Mouse (Mus musculus): ENCODE results near the gene Vdac1.
"Not testable (repeated sequence)": the region's sequence is repeated elsewhere in the genome, so short reads cannot be mapped to it uniquely, and the experiment has no call there.

The Vdac1 gene

GRCm38 (mm10) chr11:52374340-52374739 is 13.7 kb downstream of the Vdac1 start:
- peak in 1 of 2 experiments; percentile 47 for DNase-seq

- DNase-seq: no peak
These were observed 16.9 kb downstream of the Vdac1 start for GRCm38 (mm10) chr11:52377579-52377978.

GRCm38 (mm10) chr11:52379241-52379640 is 18.6 kb downstream of the Vdac1 start:
- DNase-seq: no peak

- DNase-seq: peak; percentile 73
These were observed 23.1 kb downstream of the Vdac1 start for GRCm38 (mm10) chr11:52383741-52384140.

- no peak for DNase-seq
These were observed 24.0 kb downstream of the Vdac1 start for GRCm38 (mm10) chr11:52384667-52385066.

- no peak for DNase-seq
These were observed 26.2 kb downstream of the Vdac1 start for GRCm38 (mm10) chr11:52386892-52387291.

- DNase-seq: no peak
These were observed 27.5 kb downstream of the Vdac1 start for GRCm38 (mm10) chr11:52388150-52388549.

GRCm38 (mm10) chr11:52388979-52389378 is 28.3 kb downstream of the Vdac1 start:
- DNase-seq: not testable (repeated sequence)

GRCm38 (mm10) chr11:52389933-52390332 is 29.3 kb downstream of the Vdac1 start:
- DNase-seq: no peak

- DNase-seq: peak; percentile 55 to 70
These were observed 33.8 kb downstream of the Vdac1 start for GRCm38 (mm10) chr11:52394494-52394893.

GRCm38 (mm10) chr11:52395343-52395742 is 34.7 kb downstream of the Vdac1 start:
- no peak for DNase-seq

GRCm38 (mm10) chr11:52395940-52396596 is 35.4 kb downstream of the Vdac1 start, which contains the start of gene 9530068E07Rik:
TSS of gene 9530068E07Rik (plus strand) at chr11:52396428.
- DNase-seq: peak; percentile 91 to 93

- no peak for DNase-seq
These were observed 36.0 kb downstream of the Vdac1 start for GRCm38 (mm10) chr11:52396597-52397188.

GRCm38 (mm10) chr11:52397385-52397987 is 36.8 kb downstream of the Vdac1 start:
- DNase-seq: no peak

GRCm38 (mm10) chr11:52401476-52401875 is 40.8 kb downstream of the Vdac1 start:
- DNase-seq: peak in 1 of 2 experiments; percentile 60

- peak; percentile 61 to 76 for DNase-seq
These were observed 41.9 kb downstream of the Vdac1 start for GRCm38 (mm10) chr11:52402566-52402965.

GRCm38 (mm10) chr11:52404209-52404608 is 43.5 kb downstream of the Vdac1 start:
- peak; percentile 49 to 62 for DNase-seq

GRCm38 (mm10) chr11:52405196-52405688 is 44.6 kb downstream of the Vdac1 start:
- no peak for DNase-seq

- DNase-seq: no peak
These were observed 48.7 kb downstream of the Vdac1 start for GRCm38 (mm10) chr11:52409316-52409715.

GRCm38 (mm10) chr11:52418358-52418757 is 57.7 kb downstream of the Vdac1 start:
- DNase-seq: no peak

GRCm38 (mm10) chr11:52419246-52419645 is 58.6 kb downstream of the Vdac1 start:
- no peak for DNase-seq

GRCm38 (mm10) chr11:52419861-52420260 is 59.2 kb downstream of the Vdac1 start:
- DNase-seq: peak in 1 of 2 experiments; percentile 40

GRCm38 (mm10) chr11:52420296-52421052 is 59.8 kb downstream of the Vdac1 start:
- peak; percentile 40 to 51 for DNase-seq

Measured in kidney, adult 8-10 months (tissue).